Mouse (Mus musculus): ENCODE data around the gene Brf1. TPM values are rescaled to one million over a fixed set of nuclear protein-coding genes. Genes with fewer than 3 reads are reported as not detected.

Gene Brf1
- total RNA-seq, 4 experiments from 2014 or later = 13.8 to 18.9 (median 18.4) TPM

GRCm38 (mm10) chr12:112940710-112941109, 59.8 kb downstream of the Brf1 start:
- no peak for DNase-seq (ENCODE audit: low spot score in 2 of 2)

DNA sequence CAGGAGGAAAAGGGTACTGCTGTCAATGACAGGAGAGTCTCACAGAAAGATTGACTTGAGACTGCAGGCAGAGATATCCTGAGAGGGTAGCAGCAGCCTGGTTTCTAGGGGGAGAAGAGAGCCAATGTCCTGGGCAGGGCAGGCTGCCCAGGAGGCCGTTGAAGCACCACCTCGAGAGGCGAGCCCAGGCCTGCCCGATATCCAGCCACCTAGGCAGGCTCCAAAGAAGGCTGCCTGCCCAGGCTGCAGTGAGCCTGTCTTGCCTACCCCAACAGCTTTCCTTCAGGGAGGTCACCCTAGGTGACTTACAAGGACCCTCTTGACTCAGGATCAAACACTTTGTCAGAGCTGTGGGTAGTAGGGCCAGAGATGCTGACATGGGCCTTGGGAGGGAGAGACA, 60.3 kb downstream of the Brf1 start:
- no peak for DNase-seq (ENCODE audit: low spot score in 2 of 2)

DNA sequence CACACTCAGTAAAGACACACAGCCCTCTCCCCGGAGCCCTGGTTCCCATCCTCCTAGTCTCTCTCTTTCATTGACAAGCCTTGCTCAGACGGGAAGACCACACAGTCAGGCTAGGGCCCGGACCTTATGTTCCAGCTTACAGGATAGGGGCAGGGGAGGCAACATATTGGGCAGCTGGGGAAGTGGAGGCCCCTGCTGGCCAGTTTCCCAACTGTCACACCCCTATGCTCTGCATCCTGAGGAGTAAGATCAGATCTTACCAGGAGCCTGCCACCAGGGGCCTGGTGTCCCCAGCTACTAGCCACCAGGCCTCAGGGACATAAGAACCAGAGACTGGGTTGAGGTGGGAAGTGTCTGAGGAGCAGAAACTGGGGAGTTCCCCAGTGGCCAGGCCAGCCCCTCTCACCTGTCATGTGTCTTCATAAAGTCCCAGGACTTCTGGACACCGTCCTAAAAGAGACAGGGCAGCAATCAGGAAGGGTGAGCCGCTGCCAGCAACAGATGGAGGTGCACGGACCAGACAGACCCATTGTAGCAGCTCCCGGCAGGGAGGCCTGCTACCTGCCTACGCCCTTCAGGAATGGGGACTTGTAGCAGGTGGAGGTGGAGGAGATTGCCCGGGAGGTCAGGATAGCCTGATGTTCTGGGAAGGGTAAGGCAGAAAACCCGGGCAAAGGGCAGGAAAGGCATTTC, 61.5 kb downstream of the Brf1 start:
- DNase-seq (ENCODE audit: low spot score in 2 of 2) = no peak

DNA sequence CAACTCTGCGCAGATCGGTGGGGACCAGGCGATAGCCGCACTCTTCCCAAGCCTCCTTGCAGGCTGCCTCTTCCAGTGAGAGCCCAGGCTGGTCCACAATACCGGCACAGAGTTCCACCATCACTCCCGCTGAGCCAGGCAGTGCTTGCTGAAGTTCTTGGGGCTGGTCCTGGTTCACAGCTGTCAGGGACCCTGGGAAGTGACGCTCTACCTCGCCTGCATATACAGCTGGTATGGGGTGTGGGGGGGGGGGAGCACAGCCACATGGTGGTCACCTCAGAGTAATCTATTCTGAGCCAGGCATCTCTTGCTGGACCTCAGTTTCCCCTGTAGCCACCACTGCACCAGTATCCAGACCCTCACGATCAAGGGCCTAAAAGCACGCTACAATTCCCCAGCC, 62.1 kb downstream of the Brf1 start:
- DNase-seq (ENCODE audit: low spot score in 2 of 2) = no peak

- no peak for DNase-seq (ENCODE audit: low spot score in 2 of 2)
Measured at GRCm38 (mm10) chr12:112937906-112938305, 62.6 kb downstream of the Brf1 start.

GRCm38 (mm10) chr12:112932647-112933046, 67.9 kb downstream of the Brf1 start:
- peak; percentile 50 to 72 for DNase-seq (ENCODE audit: low spot score in 2 of 2)

DNA sequence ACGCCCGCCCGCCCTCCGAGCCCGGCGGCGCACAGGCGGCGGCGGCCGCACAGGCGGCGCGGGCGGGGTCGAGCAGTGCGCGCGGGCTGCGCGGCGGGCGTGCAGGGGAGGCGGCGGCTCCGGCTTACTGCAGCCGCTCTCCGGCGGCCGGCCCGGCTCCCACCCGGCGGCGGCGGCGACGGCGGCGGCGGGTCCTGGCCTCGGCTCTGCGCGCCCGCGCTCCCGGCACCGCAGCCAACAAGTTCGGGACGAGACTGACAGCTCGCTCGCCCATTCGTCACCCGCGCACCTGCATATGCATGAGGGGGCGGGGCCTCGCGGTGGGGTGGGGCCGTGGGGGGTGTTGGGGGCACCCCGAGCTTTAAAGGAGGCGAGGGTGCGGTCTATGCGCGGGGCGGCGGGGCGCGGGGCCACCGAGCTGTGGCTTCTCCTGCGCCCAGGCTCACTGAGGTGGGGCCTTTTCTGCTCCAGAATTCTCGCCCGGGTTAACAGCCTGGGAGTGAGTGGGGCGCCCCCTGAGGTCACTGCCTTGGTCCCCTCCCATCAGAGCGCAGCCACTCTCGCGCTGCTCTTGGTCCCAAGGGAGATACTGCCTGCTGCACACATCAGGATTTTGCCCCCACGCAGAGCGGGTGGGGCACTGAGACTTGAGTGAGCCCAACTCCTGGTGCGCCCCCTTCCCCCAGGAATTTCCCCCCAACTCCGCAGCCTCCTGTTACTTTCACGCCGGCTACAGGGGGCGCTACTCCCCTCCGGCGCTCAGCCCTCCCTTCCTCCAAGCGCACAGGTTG, 70.7 kb downstream of the Brf1 start, which contains the start of gene Jag2:
Gene Jag2, minus strand, starts transcription at position 215 of the 791 bp plus-strand sequence.
- peak; percentile 64 to 78 for DNase-seq (ENCODE audit: low spot score in 2 of 2)

- DNase-seq (ENCODE audit: low spot score in 2 of 2) = no peak
Measured at GRCm38 (mm10) chr12:112928401-112929241, 71.9 kb downstream of the Brf1 start.

DNA sequence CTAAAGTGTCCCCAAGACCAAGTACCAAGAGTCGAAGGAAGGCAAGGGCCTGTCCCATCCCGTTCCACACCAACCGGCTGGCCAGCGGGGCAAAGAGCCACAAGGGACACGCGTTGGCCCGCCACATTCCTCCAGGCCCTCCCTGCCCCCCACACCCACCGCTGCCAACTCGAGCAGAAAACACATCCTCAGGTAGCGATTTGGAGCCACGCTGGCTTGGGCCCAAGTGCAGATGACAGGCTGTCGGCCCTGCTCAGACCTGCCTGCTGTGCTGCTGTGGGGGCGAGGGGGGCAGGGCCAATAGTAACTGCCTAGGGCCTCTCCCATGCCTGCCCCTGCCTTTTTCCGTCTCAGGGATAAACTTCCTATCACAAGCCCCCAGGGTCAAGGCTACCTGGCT, 73.2 kb downstream of the Brf1 start:
- DNase-seq (ENCODE audit: low spot score in 2 of 2) = no peak

- no peak for DNase-seq (ENCODE audit: low spot score in 2 of 2)
Measured at GRCm38 (mm10) chr12:112925950-112926349, 74.6 kb downstream of the Brf1 start.

- no peak for DNase-seq (ENCODE audit: low spot score in 2 of 2)
Measured at GRCm38 (mm10) chr12:112922541-112922940, 78.0 kb downstream of the Brf1 start.

DNA sequence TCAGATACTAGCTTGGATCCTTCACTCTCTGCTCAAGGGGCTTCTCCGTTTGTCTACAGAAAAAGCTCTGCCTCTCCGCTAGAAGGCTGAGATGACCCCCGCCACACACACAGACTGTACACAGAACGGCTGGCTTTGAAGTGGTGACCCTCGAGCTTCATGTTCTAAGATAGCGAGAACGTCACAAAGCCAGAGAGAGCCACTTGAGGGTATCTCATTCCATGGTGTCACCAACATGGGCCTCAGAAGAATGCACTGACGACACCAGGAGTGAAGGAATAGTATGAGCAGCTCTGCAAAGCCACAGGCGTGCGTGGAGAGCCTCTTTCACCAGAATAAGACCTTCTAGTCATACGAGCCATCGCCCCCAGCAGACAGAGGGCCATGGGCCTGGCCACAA, 79.0 kb downstream of the Brf1 start:
- DNase-seq (ENCODE audit: low spot score in 2 of 2) = no peak

DNA sequence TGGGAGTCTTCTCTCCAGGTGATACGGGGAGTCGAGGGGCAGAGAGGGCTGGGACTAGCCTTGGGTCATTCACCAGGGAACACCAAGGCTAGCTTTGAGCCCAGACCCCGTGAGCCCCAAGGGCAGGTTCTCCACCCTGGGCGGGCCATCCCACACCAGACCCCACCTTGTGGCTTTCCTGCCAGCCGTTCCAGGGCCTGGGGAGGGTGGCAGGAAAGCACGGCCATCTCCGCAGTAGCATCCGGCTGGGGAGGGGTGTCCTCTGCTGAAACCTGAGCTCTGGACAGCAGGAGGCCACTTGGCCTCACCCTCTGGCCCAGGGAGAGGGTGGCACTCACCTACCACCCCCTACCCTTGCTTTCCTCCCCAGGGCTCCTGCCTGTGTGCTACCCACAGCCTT, 82.6 kb downstream of the Brf1 start:
- DNase-seq (ENCODE audit: low spot score in 2 of 2) = no peak

DNA sequence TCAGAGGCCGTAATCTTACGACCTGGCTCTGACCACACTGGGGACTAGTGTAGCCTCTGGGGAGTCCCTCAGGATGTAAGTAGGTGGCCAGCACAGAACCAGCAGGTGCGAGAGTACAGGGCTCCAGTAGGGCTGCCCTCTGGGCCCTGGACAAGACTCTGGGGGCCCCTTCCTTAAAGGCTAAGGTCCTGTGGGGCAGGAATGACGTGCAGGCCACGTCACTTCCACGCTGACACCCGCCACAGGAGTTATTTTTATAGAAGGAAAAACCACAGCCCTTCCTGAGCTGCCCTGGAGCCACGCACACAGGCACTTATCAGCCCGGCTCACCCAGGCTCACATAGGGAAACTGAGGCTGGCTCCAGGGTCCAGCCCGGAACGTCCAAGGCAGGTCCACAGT, 83.0 kb downstream of the Brf1 start:
- no peak for DNase-seq (ENCODE audit: low spot score in 2 of 2)

- DNase-seq (ENCODE audit: low spot score in 2 of 2) = peak; percentile 73 to 85
Measured at GRCm38 (mm10) chr12:112916698-112917400, 83.7 kb downstream of the Brf1 start.

DNA sequence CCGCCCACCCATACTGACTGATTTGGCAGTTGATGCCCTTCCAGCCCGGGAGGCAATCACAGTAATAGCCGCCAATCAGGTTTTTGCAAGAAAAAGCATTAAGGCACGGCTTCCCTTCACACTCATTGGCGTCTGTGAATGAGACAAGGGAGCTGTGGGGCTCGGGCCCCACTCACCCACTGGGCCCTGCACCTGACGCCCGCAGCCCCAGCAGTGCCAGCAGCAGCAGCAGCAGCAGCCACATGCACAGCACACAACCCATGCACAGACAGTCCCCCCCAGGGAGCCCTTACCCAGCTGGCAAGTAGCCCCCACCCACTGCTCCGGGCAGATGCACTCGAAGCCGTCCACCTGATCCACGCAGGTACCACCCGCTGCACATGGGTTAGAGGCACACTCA, 84.9 kb downstream of the Brf1 start:
- DNase-seq (ENCODE audit: low spot score in 2 of 2) = no peak

- no peak for DNase-seq (ENCODE audit: low spot score in 2 of 2)
Measured at GRCm38 (mm10) chr12:112914527-112914926, 86.0 kb downstream of the Brf1 start.

GRCm38 (mm10) chr12:112912951-112913745, 87.4 kb downstream of the Brf1 start:
- DNase-seq (ENCODE audit: low spot score in 2 of 2) = no peak

DNA sequence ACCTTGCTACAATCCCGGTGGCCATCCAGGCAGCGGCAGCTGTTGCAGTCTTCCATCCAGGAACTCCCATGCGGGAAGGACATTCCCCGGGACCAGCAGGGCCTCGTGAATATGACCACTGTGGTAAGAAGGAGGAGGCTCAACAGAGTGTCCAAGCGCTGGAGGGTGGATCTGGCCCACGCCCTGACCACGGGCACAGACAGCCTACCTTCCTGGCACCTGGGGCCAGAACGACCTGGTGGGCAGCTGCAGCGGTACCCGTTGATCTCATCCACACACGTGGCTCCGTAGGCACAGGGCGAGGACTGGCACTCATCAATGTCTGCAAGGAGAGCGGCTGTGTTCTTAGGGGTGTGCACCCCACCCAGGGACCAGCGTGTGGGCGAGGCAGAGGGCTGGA, 88.8 kb downstream of the Brf1 start:
- DNase-seq (ENCODE audit: low spot score in 2 of 2) = no peak
